Mouse (Mus musculus): ENCODE data around the gene Mlst8.

Mlst8 gene

GRCm38 (mm10) chr17:24478663-24479380 lies at the start of gene Mlst8:
Gene Mlst8 (minus strand): TSS chr17:24479078.
- peak; percentile 95 for DNase-seq (ENCODE audit: low spot score)

- DNase-seq (ENCODE audit: low spot score): peak; percentile 34
Observed at GRCm38 (mm10) chr17:24528560-24528918, 49.7 kb upstream of the Mlst8 start.

- DNase-seq (ENCODE audit: low spot score): peak; percentile 95
Observed at GRCm38 (mm10) chr17:24527723-24528559, 49.1 kb upstream of the Mlst8 start, which contains the start of gene Traf7. Gene Traf7 (minus strand): TSS chr17:24527938.

- no peak for DNase-seq (ENCODE audit: low spot score)
Observed at GRCm38 (mm10) chr17:24527315-24527714, 48.4 kb upstream of the Mlst8 start.

GRCm38 (mm10) chr17:24524734-24525133 lies 45.9 kb upstream of the Mlst8 start:
- no peak for DNase-seq (ENCODE audit: low spot score)

GRCm38 (mm10) chr17:24520450-24520849 lies 41.6 kb upstream of the Mlst8 start:
- no peak for DNase-seq (ENCODE audit: low spot score)

GRCm38 (mm10) chr17:24514270-24515257 lies 35.7 kb upstream of the Mlst8 start:
- DNase-seq (ENCODE audit: low spot score): no peak

- no peak for DNase-seq (ENCODE audit: low spot score)
Observed at GRCm38 (mm10) chr17:24513609-24514008, 34.7 kb upstream of the Mlst8 start.

- DNase-seq (ENCODE audit: low spot score): no peak
Observed at GRCm38 (mm10) chr17:24507806-24508460, 29.1 kb upstream of the Mlst8 start.

- no peak for DNase-seq (ENCODE audit: low spot score)
Observed at GRCm38 (mm10) chr17:24507129-24507664, 28.3 kb upstream of the Mlst8 start.

- no peak for DNase-seq (ENCODE audit: low spot score)
Observed at GRCm38 (mm10) chr17:24506332-24507070, 27.6 kb upstream of the Mlst8 start.

- DNase-seq (ENCODE audit: low spot score): no peak
Observed at GRCm38 (mm10) chr17:24505286-24505955, 26.5 kb upstream of the Mlst8 start.

GRCm38 (mm10) chr17:24504085-24504484 lies 25.2 kb upstream of the Mlst8 start:
- no peak for DNase-seq (ENCODE audit: low spot score)

- no peak for DNase-seq (ENCODE audit: low spot score)
Observed at GRCm38 (mm10) chr17:24502208-24502607, 23.3 kb upstream of the Mlst8 start.

- no peak for DNase-seq (ENCODE audit: low spot score)
Observed at GRCm38 (mm10) chr17:24496026-24496425, 17.1 kb upstream of the Mlst8 start.

- DNase-seq (ENCODE audit: low spot score): no peak
Observed at GRCm38 (mm10) chr17:24495443-24495842, 16.6 kb upstream of the Mlst8 start.

GRCm38 (mm10) chr17:24494627-24495335 lies 15.9 kb upstream of the Mlst8 start:
- DNase-seq (ENCODE audit: low spot score): peak; percentile 37

GRCm38 (mm10) chr17:24490399-24490798 lies 11.5 kb upstream of the Mlst8 start:
- no peak for DNase-seq (ENCODE audit: low spot score)
